Mouse (Mus musculus): ENCODE results near the gene Cd200r3.

- TF ChIP-seq POLR2A (IDR thresholded peaks at IDR 0.05; ENCODE audit: control insufficient read depth, extremely low read depth, insufficient read depth, low read length, poor library complexity) (no peak), CTCF (IDR thresholded peaks at IDR 0.05; ENCODE audit: borderline replicate concordance, control insufficient read depth, extremely low read depth, insufficient read depth, low read length, poor library complexity) (no peak)
Measured at GRCm38 (mm10) chr16:45023904-45024303, 80.4 kb downstream of the Cd200r3 start.
